Mouse (Mus musculus): Measurements from ENCODE around the gene Fbxo42. TPM values are rescaled to one million over a fixed set of nuclear protein-coding genes. Genes with fewer than 3 reads are reported as not detected.

The Fbxo42 gene
- 24.2 and 25.3 TPM in 2 replicates for polyA plus RNA-seq (2016; fragmentation: Nextera tagmentation; extraction: Ambion mirVana)

GRCm38 (mm10) chr4:141147112-141148008 lies at the start of gene Fbxo42:
TSS of gene Fbxo42 (plus strand) at chr4:141147913.
- Histone ChIP-seq H3K9me3 (replicated peaks) (no peaks in the 10 kb centered on the region), H3K36me3 (0 out of 2 replicates have a peak, but pooled peaks cover 4% of the 10 kb centered on the region), H3K27me3 (ENCODE audit: low read depth, poor library complexity, severe bottlenecking) (0 out of 2 replicates have a peak, but pooled peaks cover 5% of the 10 kb centered on the region), H3K4me3 (peak within 1 kb of the TSS; percentile 98), H3K4me1 (peaks cover 26% of the 10 kb centered on the region), H3K27ac (replicated peaks) (peak within 1 kb of the TSS; percentile 94)
- DNase-seq (ENCODE audit: low spot score): peak; percentile 95
- 9% methylated on average over 58 of the region's 58 CpGs for WGBS

- H3K4me1 ChIP-seq: peaks cover 10% of the 10 kb centered on the region
- DNase-seq (ENCODE audit: low spot score): no peak
- H3K4me3 ChIP-seq: no peak overlapping the region
- H3K36me3 ChIP-seq: no peaks in the 10 kb centered on the region
- H3K27me3 ChIP-seq (ENCODE audit: low read depth, poor library complexity, severe bottlenecking): no peaks in the 10 kb centered on the region
- 0 out of 2 replicates have a peak, but pooled peaks cover 6% of the 10 kb centered on the region for H3K9me3 ChIP-seq (replicated peaks)
- no peak overlapping the region for H3K27ac ChIP-seq (replicated peaks)
- WGBS: 81% methylated on average over 4 of the region's 4 CpGs
These were observed 48.8 kb upstream of the Fbxo42 start for GRCm38 (mm10) chr4:141098935-141099334.

- WGBS: 82% methylated on average over 5 of the region's 5 CpGs
These were observed 47.8 kb upstream of the Fbxo42 start for GRCm38 (mm10) chr4:141099956-141100355.

GRCm38 (mm10) chr4:141101291-141101690 lies 46.4 kb upstream of the Fbxo42 start:
- Histone ChIP-seq H3K27ac (replicated peaks) (no peak overlapping the region), H3K4me1 (peaks cover 13% of the 10 kb centered on the region), H3K27me3 (ENCODE audit: low read depth, poor library complexity, severe bottlenecking) (no peaks in the 10 kb centered on the region), H3K9me3 (replicated peaks) (0 out of 2 replicates have a peak, but pooled peaks cover 6% of the 10 kb centered on the region), H3K36me3 (no peaks in the 10 kb centered on the region), H3K4me3 (no peak overlapping the region)
- WGBS: 88% methylated on average over 9 of the region's 9 CpGs
- DNase-seq (ENCODE audit: low spot score): no peak

More at GRCm38 (mm10) chr4:141099956-141100355, 47.8 kb upstream of the Fbxo42 start:
- no peaks in the 10 kb centered on the region for H3K27me3 ChIP-seq (ENCODE audit: low read depth, poor library complexity, severe bottlenecking)
- peaks cover 10% of the 10 kb centered on the region for H3K4me1 ChIP-seq
- DNase-seq (ENCODE audit: low spot score): no peak
- H3K4me3 ChIP-seq: no peak overlapping the region
- H3K9me3 ChIP-seq (replicated peaks): 0 out of 2 replicates have a peak, but pooled peaks cover 6% of the 10 kb centered on the region
- H3K27ac ChIP-seq (replicated peaks): no peak overlapping the region
- no peaks in the 10 kb centered on the region for H3K36me3 ChIP-seq

GRCm38 (mm10) chr4:141101855-141102254 lies 45.9 kb upstream of the Fbxo42 start:
- Histone ChIP-seq H3K27ac (replicated peaks) (no peak overlapping the region), H3K4me1 (peaks cover 15% of the 10 kb centered on the region), H3K4me3 (no peak overlapping the region), H3K36me3 (no peaks in the 10 kb centered on the region), H3K9me3 (replicated peaks) (0 out of 2 replicates have a peak, but pooled peaks cover 6% of the 10 kb centered on the region), H3K27me3 (ENCODE audit: low read depth, poor library complexity, severe bottlenecking) (no peaks in the 10 kb centered on the region)
- 68% methylated on average over 6 of the region's 6 CpGs for WGBS
- peak; percentile 45 for DNase-seq (ENCODE audit: low spot score)

- H3K36me3 ChIP-seq: peaks cover 20% of the 10 kb centered on the region
- no peak for DNase-seq (ENCODE audit: low spot score)
- H3K4me3 ChIP-seq: no peak overlapping the region
- 87% methylated on average over 16 of the region's 16 CpGs for WGBS
- no peaks in the 10 kb centered on the region for H3K27me3 ChIP-seq (ENCODE audit: low read depth, poor library complexity, severe bottlenecking)
- peaks cover 12% of the 10 kb centered on the region; the same call in 1 of the 2 replicates for H3K9me3 ChIP-seq (replicated peaks)
- H3K4me1 ChIP-seq: peaks cover 12% of the 10 kb centered on the region; the same call in 1 of the 2 replicates
- 0 out of 2 replicates have a peak overlapping the region, but pooled peaks have one; percentile 19 for H3K27ac ChIP-seq (replicated peaks)
These were observed 41.1 kb upstream of the Fbxo42 start for GRCm38 (mm10) chr4:141106526-141107183.

- WGBS: 61% methylated on average over 10 of the region's 10 CpGs
- peaks cover 36% of the 10 kb centered on the region for H3K36me3 ChIP-seq
- peaks cover 8% of the 10 kb centered on the region; the same call in 1 of the 2 replicates for H3K9me3 ChIP-seq (replicated peaks)
- H3K4me3 ChIP-seq: no peak overlapping the region
- H3K4me1 ChIP-seq: peaks cover 14% of the 10 kb centered on the region
- no peak for DNase-seq (ENCODE audit: low spot score)
- H3K27me3 ChIP-seq (ENCODE audit: low read depth, poor library complexity, severe bottlenecking): no peaks in the 10 kb centered on the region
- no peak overlapping the region for H3K27ac ChIP-seq (replicated peaks)
These were observed 39.4 kb upstream of the Fbxo42 start for GRCm38 (mm10) chr4:141108196-141108732.

- Histone ChIP-seq H3K27ac (replicated peaks) (peak overlapping the region; percentile 66), H3K36me3 (peaks cover 92% of the 10 kb centered on the region), H3K9me3 (replicated peaks) (peaks cover 8% of the 10 kb centered on the region; the same call in 1 of the 2 replicates), H3K4me3 (no peak overlapping the region), H3K27me3 (ENCODE audit: low read depth, poor library complexity, severe bottlenecking) (no peaks in the 10 kb centered on the region), H3K4me1 (peaks cover 47% of the 10 kb centered on the region)
- DNase-seq (ENCODE audit: low spot score): no peak
- WGBS: 80% methylated on average over 7 of the region's 7 CpGs
These were observed 33.9 kb upstream of the Fbxo42 start for GRCm38 (mm10) chr4:141113831-141114230.

- peaks cover 99% of the 10 kb centered on the region for H3K36me3 ChIP-seq
- peaks cover 54% of the 10 kb centered on the region for H3K4me1 ChIP-seq
- peak; percentile 39 for DNase-seq (ENCODE audit: low spot score)
- no peak overlapping the region for H3K4me3 ChIP-seq
- WGBS: 88% methylated on average over 6 of the region's 6 CpGs
- no peaks in the 10 kb centered on the region for H3K27me3 ChIP-seq (ENCODE audit: low read depth, poor library complexity, severe bottlenecking)
- peaks cover 8% of the 10 kb centered on the region; the same call in 1 of the 2 replicates for H3K9me3 ChIP-seq (replicated peaks)
- H3K27ac ChIP-seq (replicated peaks): peak overlapping the region; percentile 66
These were observed 33.2 kb upstream of the Fbxo42 start for GRCm38 (mm10) chr4:141114521-141114981.

GRCm38 (mm10) chr4:141115398-141115797 lies 32.3 kb upstream of the Fbxo42 start:
- Histone ChIP-seq H3K4me1 (peaks cover 63% of the 10 kb centered on the region), H3K9me3 (replicated peaks) (peaks cover 5% of the 10 kb centered on the region; the same call in 1 of the 2 replicates), H3K27ac (replicated peaks) (peak overlapping the region; percentile 66), H3K36me3 (peaks cover 92% of the 10 kb centered on the region), H3K4me3 (0 out of 2 replicates have a peak overlapping the region, but pooled peaks have one; percentile 5), H3K27me3 (ENCODE audit: low read depth, poor library complexity, severe bottlenecking) (no peaks in the 10 kb centered on the region)
- WGBS: 63% methylated on average over 8 of the region's 8 CpGs
- peak; percentile 76 for DNase-seq (ENCODE audit: low spot score)

GRCm38 (mm10) chr4:141118691-141119090 lies 29.0 kb upstream of the Fbxo42 start:
- H3K27me3 ChIP-seq (ENCODE audit: low read depth, poor library complexity, severe bottlenecking): no peaks in the 10 kb centered on the region
- DNase-seq (ENCODE audit: low spot score): no peak
- no peak overlapping the region for H3K4me3 ChIP-seq
- 84% methylated on average over 4 of the region's 4 CpGs for WGBS
- no peak overlapping the region for H3K27ac ChIP-seq (replicated peaks)
- H3K9me3 ChIP-seq (replicated peaks): no peaks in the 10 kb centered on the region
- peaks cover 70% of the 10 kb centered on the region for H3K36me3 ChIP-seq
- H3K4me1 ChIP-seq: peaks cover 81% of the 10 kb centered on the region

- 27% methylated on average over 11 of the region's 11 CpGs for WGBS
- H3K36me3 ChIP-seq: peaks cover 59% of the 10 kb centered on the region
These were observed 27.0 kb upstream of the Fbxo42 start for GRCm38 (mm10) chr4:141120700-141121099.

More at GRCm38 (mm10) chr4:141120700-141121099, 27.0 kb upstream of the Fbxo42 start:
- DNase-seq (ENCODE audit: low spot score): peak; percentile 75
- Histone ChIP-seq H3K27ac (replicated peaks) (no peak overlapping the region), H3K4me1 (peaks cover 77% of the 10 kb centered on the region), H3K4me3 (no peak overlapping the region), H3K27me3 (ENCODE audit: low read depth, poor library complexity, severe bottlenecking) (no peaks in the 10 kb centered on the region), H3K9me3 (replicated peaks) (no peaks in the 10 kb centered on the region)
